Mouse (Mus musculus): ENCODE data around the gene Gm32717.
"Not testable (repeated sequence)": the region's sequence is repeated elsewhere in the genome, so short reads cannot be mapped to it uniquely, and the experiment has no call there.

Gene Gm32717

GRCm38 (mm10) chr10:118240680-118241079, at the start of gene Gm32717:
Gm32717 (minus strand) TSS chr10:118240780.
- in situ Hi-C loops (cut with MboI) = not testable (repeated sequence)

DNA sequence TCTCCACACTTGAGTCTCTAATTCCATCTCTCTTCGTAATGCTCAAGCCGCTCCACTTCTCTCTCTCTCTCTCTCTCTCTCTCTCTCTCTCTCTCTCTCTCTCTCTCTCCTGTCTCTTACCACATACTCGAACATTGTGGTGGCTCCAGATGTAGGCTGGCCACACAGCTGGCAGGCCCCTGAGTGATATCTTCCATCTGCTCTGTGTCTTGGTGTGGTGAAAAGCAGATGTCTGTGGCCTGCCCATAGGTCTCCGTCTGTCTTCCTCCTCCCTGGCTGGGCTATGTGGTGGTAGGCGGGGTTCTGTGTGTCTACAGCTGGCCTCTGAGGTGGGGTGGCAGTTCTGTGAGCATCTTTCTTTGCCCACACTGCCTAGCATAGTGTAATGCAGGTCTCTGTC, 42.4 kb upstream of the Gm32717 start:
- in situ Hi-C loops (cut with MboI) = not testable (repeated sequence)

- in situ Hi-C loops (cut with MboI) = not testable (repeated sequence)
These were observed 42.0 kb upstream of the Gm32717 start for GRCm38 (mm10) chr10:118282565-118282964.

DNA sequence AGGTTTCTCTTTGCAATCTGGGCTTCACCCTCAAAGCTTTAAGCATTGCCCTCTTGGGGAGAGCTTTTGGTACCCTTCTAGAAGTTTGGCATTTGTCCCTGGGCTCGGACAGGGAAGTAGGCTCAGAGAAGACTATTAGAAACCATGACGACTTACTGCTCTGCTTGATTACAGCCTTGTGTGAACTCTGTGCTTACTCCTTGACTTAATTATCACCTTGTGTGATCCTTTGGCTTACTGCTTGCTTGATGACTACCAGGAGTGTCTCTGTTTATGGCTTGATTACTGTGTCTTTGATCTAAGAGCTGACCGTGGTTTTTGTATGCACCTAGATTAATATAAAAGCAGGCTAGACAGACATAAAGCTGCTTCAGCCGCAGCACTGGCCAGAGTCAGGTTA, 37.5 kb upstream of the Gm32717 start:
- in situ Hi-C loops (cut with MboI) = not testable (repeated sequence)

DNA sequence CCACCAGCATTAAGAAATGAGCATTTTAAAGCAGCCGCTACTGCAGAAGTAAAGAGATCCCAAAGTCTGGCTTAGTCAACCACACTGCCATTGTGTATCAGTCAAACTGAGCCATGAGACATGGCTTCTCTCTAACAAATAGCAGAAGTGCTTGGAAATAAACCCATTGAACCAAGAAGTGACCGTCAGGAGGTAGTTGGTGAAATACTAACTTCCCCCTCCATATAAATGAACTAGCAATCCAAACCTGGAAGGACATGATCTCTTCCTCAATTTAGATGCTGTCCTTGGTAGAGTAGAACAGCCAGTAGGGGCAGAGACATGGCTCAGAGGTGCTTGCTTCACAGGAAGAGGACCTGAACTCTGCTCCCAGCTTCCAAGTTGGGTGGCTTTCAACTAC, 30.8 kb upstream of the Gm32717 start:
- in situ Hi-C loops (cut with MboI) = not testable (repeated sequence)

GRCm38 (mm10) chr10:118268812-118269211, 28.2 kb upstream of the Gm32717 start:
- in situ Hi-C loops (cut with MboI) = not testable (repeated sequence)

DNA sequence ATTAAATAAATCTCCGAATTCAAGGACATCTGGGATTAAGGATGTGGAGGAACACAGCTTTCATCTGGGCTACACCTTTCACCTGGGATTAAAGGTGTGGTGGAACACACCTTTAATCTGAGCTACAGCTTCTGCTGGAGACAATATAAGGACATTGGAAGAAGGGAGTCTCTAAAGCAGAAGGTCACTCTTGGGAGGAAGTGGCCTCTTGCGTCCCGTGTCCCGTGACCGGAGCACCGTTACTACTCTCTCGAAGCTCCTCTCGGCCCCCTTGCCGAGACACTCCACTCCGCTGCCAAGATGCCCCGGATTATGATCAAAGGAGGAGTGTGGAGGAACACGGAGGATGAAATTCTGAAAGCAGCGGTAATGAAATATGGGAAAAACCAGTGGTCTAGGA, 17.8 kb upstream of the Gm32717 start, which contains the start of gene Gm32802:
Gm32802 (plus strand) TSS at position 301 of the 400 bp plus-strand sequence.
- in situ Hi-C loops (cut with MboI) = not testable (repeated sequence)

DNA sequence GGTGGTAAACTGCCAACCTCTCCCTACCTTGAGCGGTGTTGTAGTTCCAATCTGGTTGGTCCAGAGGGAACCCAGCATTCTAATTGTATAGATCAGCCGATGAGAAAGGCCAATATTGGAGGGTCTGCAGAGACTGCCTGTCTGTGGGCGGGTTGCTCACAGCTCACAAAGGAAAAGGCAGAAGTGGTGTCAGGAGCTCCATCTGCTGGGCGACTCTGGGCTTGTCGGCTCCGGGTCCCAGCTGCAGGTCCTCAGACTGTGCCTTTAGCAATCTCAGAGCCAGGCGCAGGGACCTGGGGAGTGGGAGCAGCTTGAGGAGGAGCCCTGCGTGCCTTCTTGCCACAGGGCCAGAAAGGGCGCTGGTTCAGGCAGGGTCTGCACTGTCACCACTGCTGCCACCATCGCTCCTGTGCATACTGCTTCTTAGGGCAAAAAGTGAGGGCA, 10.3 kb upstream of the Gm32717 start:
- in situ Hi-C loops (cut with MboI) = no loop called here

GRCm38 (mm10) chr10:118249006-118249595, 8.5 kb upstream of the Gm32717 start:
- in situ Hi-C loops (cut with MboI) = not testable (repeated sequence)

DNA sequence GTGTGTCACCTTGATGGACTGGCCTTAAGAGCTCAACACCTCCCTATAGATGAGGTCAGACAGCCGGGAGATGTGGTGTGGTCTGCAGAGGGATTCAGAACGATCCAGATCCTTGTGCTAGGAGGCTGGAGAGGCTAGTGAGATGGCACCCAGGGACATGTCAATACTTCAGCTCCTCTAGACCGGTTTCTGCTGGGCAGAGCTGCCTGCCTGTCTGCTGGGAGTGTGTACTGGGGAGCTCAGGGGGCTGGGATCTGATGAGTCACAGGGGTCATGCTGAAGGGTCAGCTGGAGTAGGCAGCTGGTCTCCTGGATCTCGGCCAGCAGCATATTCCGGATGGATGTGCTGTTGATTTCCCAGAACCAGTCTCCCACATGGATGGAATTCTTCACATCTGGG, 8.0 kb downstream of the Gm32717 start:
- in situ Hi-C loops (cut with MboI) = not testable (repeated sequence)

GRCm38 (mm10) chr10:118227629-118228028, 13.0 kb downstream of the Gm32717 start:
- in situ Hi-C loops (cut with MboI) = not testable (repeated sequence)

- in situ Hi-C loops (cut with MboI) = not testable (repeated sequence)
These were observed 24.7 kb downstream of the Gm32717 start for GRCm38 (mm10) chr10:118215719-118216393.

DNA sequence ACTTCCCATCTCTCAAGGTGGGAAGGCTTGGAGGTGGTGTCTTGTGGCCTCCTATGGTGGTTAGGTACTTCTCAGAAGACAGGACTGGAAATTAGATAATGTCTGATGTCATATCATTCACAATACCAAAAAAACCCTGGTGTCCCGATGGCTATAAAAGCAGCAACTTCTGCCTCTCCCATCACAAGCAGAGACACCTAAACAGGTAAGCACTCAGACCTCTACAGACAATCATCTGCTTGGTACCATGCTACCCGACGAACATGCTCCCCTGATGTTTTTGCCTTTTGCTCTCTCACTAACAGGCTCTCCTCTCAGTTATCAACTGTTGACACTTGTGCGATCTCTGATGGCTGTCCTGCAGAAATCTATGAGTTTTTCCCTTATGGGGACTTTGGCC, 35.9 kb downstream of the Gm32717 start, which contains the start of gene Il22:
Il22 (plus strand) TSS at position 301 of the 400 bp plus-strand sequence.
- in situ Hi-C loops (cut with MboI) = no loop called here

- in situ Hi-C loops (cut with MboI) = not testable (repeated sequence)
These were observed 45.4 kb downstream of the Gm32717 start for GRCm38 (mm10) chr10:118195150-118195549.
